Mouse (Mus musculus) megakaryocyte, embryonic 14.5 days (primary cell): ENCODE data around the gene Tmem107.

Experiments
- FLI1 ChIP-seq: IDR thresholded peaks from 2 replicates; pipeline ENCODE4 v1.6.1; 2012; ENCODE audit warnings: low read length, inconsistent platforms, mixed read lengths
- GATA1 ChIP-seq: IDR thresholded peaks from 3 replicates; pipeline ENCODE4 v1.6.1; 2012; ENCODE audit warnings: mixed read lengths, low read length, inconsistent platforms, borderline replicate concordance

DNA sequence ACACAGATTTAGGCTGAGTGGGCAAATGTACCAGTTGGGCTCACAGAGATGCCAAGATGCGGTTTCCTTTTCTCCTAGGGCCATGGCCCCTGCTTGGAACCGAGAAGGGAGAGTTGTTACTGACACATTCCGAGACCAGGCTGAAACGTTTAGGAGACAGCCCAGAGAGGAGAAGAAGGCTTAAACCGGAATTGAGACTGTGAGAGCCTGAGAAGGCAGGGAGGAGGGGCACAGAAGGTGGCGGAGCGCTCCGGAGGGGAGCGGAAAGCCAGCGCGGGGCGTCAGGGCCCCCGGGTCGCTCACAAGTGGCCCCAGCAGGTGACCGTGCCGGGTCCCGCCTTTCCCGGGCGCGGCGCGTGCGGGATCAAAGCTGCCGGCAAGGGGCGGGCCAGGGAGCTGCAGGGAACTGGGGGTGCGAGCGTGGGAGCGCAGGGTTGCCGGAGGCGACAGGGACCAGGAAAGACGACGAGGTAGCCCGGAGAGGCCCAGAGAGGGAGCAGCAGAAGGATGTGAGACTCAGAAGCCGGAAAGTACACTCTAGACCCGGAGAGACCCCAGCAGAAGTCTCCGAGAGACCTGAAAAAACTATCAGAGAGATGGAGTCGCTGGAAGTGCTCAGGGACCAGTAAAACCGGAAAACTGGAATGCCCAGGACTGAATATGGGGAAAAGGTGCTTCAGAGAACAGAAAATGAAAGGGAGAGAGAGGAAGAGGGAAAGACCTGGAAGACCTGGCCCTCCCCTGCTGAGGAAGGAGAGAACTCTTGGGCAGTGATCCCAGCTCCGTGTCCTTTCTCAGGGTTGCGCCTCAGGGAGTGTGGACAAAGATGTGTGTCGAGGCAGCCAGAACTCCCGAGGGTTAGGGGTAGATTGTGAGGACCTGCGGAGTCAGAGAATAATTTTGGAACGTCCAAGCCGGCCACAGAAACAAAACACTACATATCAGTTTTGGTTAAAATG is 47.4 kb downstream of the Tmem107 start:
- TF ChIP-seq FLI1 (no peak), GATA1 (no peak)
